In genomic region chr11:101911855-101912579, GRCm38 (mm10) we compare ENCODE assay signal across 9 mouse cellular contexts. TPM values are rescaled to one million over a fixed set of nuclear protein-coding genes. Genes with fewer than 3 reads are reported as not detected.
DNase-seq lines count a peak whose midpoint lies in the region; ATAC-seq and TF ChIP-seq lines count a peak whose summit lies in the region.
"Had no signal": no experiment of that assay in that cellular context is flagged by ENCODE, and none has a peak within 500 bp of the region (broad histone marks: within the 10 kb centered on the region; RNA-seq: fewer than 3 reads in every experiment).

No protein-coding gene starts in this region.

- H3K27me3 ChIP-seq in heart, postnatal 0 days (ENCODE audit: control insufficient read depth, insufficient read depth, low read length), result peaks cover 8% of the 10 kb centered on the region; the same call in 1 of the 2 replicates
- peaks cover 53% of the 10 kb centered on the region for H3K27me3 ChIP-seq in heart, embryonic 10.5 days (ENCODE audit: insufficient read depth, poor library complexity, severe bottlenecking)

- no peak overlapping the region for H3K4me3 ChIP-seq in heart, postnatal 0 days (ENCODE audit: low read depth, low read length)
- no peak overlapping the region for H3K4me3 ChIP-seq in heart, embryonic 10.5 days
- H3K4me3 ChIP-seq: neural tube, embryonic 13.5 days had no signal

- TF ChIP-seq CTCF in heart, postnatal 0 days (IDR thresholded peaks at IDR 0.05; ENCODE audit: low read depth), result peak; percentile 36

- H3K4me2 ChIP-seq in heart, postnatal 0 days (ENCODE audit: low read depth, low read length), result no peak overlapping the region
- H3K4me2 ChIP-seq: neural tube, embryonic 13.5 days had no signal

- H3K36me3 ChIP-seq in heart, postnatal 0 days (replicated peaks; ENCODE audit: control insufficient read depth, insufficient read depth, low read length), result no peaks in the 10 kb centered on the region
- H3K36me3 ChIP-seq in heart, embryonic 10.5 days, result no peaks in the 10 kb centered on the region
- H3K36me3 ChIP-seq: neural tube, embryonic 13.5 days had no signal

- H3K4me1 ChIP-seq in heart, postnatal 0 days (ENCODE audit: control insufficient read depth, insufficient read depth), result no peaks in the 10 kb centered on the region
- peaks cover 14% of the 10 kb centered on the region; the same call in 1 of the 2 replicates for H3K4me1 ChIP-seq in heart, embryonic 10.5 days
- H3K4me1 ChIP-seq: neural tube, embryonic 13.5 days had no signal

- no peak for DNase-seq in heart, postnatal 0 days (ENCODE audit: low spot score)
- no peak for DNase-seq in heart, embryonic 10.5 days (ENCODE audit: low spot score)
- DNase-seq in A20 (ENCODE audit: low read depth, low spot score), result peak; percentile 60
- peak; percentile 15 for DNase-seq in T-cell, adult 2 months (ENCODE audit: low spot score)
- DNase-seq in lung, postnatal 25 days (ENCODE audit: low spot score), result peak; percentile 24
- no peak for DNase-seq in urinary bladder, adult 18-20 months (ENCODE audit: low spot score in 2 of 2)
- DNase-seq in urinary bladder, postnatal 25 days (ENCODE audit: low spot score), result no peak

- no peak overlapping the region for H3K9ac ChIP-seq in heart, postnatal 0 days (replicated peaks; ENCODE audit: low read depth, low read length)
- H3K9ac ChIP-seq: neural tube, embryonic 13.5 days had no signal

- no peak overlapping the region for H3K27ac ChIP-seq in heart, postnatal 0 days (ENCODE audit: low read depth)
- H3K27ac ChIP-seq in heart, embryonic 10.5 days, result no peak overlapping the region
- H3K27ac ChIP-seq: neural tube, embryonic 13.5 days had no signal

- H3K9me3 ChIP-seq in heart, postnatal 0 days (replicated peaks; ENCODE audit: control insufficient read depth, low read length), result no peaks in the 10 kb centered on the region
- no peaks in the 10 kb centered on the region for H3K9me3 ChIP-seq in heart, embryonic 10.5 days
- H3K9me3 ChIP-seq: neural tube, embryonic 13.5 days had no signal

- 50% methylated on average over 4 of the region's 4 CpGs for WGBS in heart, postnatal 0 days
- WGBS in heart, embryonic 10.5 days, result 60% methylated on average over 4 of the region's 4 CpGs

- ATAC-seq in heart, postnatal 0 days (ENCODE audit: insufficient read depth, low read depth), result no peak
- ATAC-seq in megakaryocyte progenitor cell, adult 5-6 weeks (replicated peaks; ENCODE audit: poor library complexity), result no peak; the same call in 1 of the 2 replicates

- no peak for TF ChIP-seq EP300 in heart, postnatal 0 days (IDR thresholded peaks at IDR 0.05; ENCODE audit: low read depth)

RNA-seq across cellular contexts. Expression of gene Meox1, which starts 17.8 kb away (rescaled TPM):
- total RNA-seq in heart, postnatal 0 days (2014; rRNA removed; ENCODE audit: low replicate concordance), result 12.5 and 15.0 TPM in 2 replicates
- 10.9 and 12.3 TPM in 2 replicates for polyA plus RNA-seq in heart, postnatal 0 days (2015; fragmentation: Nextera tagmentation; extraction: Ambion mirVana)
- 5.7 and 8.2 TPM in 2 replicates for polyA plus RNA-seq in heart, embryonic 10.5 days (2016; fragmentation: Nextera tagmentation; extraction: Ambion mirVana)
- not detected in 2 replicates for total RNA-seq in megakaryocyte progenitor cell, adult 5-6 weeks (2015)
- total RNA-seq in megakaryocyte progenitor cell, adult 5-6 weeks (2017), result not detected in 2 replicates

RNA-seq across cellular contexts. Expression of gene Sost, which starts 54.8 kb away (rescaled TPM):
- total RNA-seq in heart, postnatal 0 days (2014; rRNA removed; ENCODE audit: low replicate concordance), result 6.5 and 21.2 TPM in 2 replicates
- polyA plus RNA-seq in heart, postnatal 0 days (2015; fragmentation: Nextera tagmentation; extraction: Ambion mirVana), result 2.7 and 2.8 TPM in 2 replicates
- polyA plus RNA-seq in heart, embryonic 10.5 days (2016; fragmentation: Nextera tagmentation; extraction: Ambion mirVana), result 0.36 and 0.96 TPM in 2 replicates
- not detected in 2 replicates for total RNA-seq in megakaryocyte progenitor cell, adult 5-6 weeks (2015)
- total RNA-seq in megakaryocyte progenitor cell, adult 5-6 weeks (2017), result not detected in 2 replicates

Comparison
In these comparisons a context has a peak if more than half of its experiments do, and no peak if none do; other contexts are left out.
1. DNase-seq: peak in A20 (single experiment), T-cell, adult 2 months (single experiment) and lung, postnatal 25 days (single experiment); none in heart, postnatal 0 days (single experiment), heart, embryonic 10.5 days (single experiment), urinary bladder, adult 18-20 months (0 of 2) and urinary bladder, postnatal 25 days (single experiment).
2. RNA of gene Meox1, which starts 17.8 kb away (total RNA-seq): 12.5 to 15.0 TPM in heart, postnatal 0 days; not detected in megakaryocyte progenitor cell, adult 5-6 weeks; every median in the first group is over 10 times any median in the second.